Mouse (Mus musculus) thymus, postnatal 0 days (tissue): Measurements from ENCODE around the gene Tollip. TPM values are rescaled to one million over a fixed set of nuclear protein-coding genes. Genes with fewer than 3 reads are reported as not detected.
"Not testable (repeated sequence)": the region's sequence is repeated elsewhere in the genome, so short reads cannot be mapped to it uniquely, and the experiment has no call there.

Experiments
- DNase-seq: peaks from one replicate; pipeline ENCODE4 v3.0.0-alpha.2; 2015; ENCODE audit warnings: low spot score
- polyA plus RNA-seq: library from polyadenylated mRNA; unstranded; fragments of >200 nt; fragmentation: Nextera tagmentation; extraction: Ambion mirVana; gene quantifications from 2 replicates; pipeline ENCODE4 v1.2.1, GENCODE M21; 2015

Gene Tollip
- polyA plus RNA-seq, 1 experiment from 2014 or later, result 51.6 TPM

DNA sequence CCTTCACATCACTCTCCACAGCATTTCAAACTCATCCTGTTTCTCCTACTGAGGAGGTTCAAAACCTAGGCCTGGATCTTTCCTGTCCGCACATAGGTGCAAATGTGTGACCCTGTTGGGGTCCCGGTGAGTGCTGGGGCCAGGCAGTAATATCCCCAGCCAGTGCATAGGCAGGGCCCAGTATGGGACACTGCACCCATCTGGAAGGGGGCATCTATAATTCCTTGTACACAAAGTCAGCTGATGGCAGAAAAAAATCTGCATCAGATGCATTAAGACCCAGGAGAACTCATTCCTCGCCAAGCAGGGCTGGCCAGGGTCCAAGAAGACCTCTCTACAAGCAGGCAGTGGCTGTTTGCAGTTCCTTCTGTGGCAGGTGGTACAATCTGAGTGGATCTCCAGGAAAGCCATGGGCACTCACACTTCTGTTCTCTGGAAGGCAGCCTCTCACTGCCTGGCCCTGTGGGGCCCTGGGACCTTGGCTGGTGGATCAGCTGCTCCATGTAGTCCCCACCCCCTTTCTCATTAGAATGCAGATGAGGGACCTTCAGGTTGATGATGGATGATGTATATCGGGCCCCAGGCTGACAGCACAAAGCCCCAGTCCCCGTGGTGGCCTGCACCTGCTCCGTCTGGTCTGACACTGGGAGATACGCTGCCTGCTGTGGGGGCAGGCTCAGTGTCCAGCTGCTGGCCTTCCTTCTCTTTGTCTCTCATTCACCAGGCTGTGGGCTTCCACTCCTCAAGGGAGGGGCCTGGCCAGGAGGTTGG is 16.0 kb upstream of the Tollip start:
- no peak for DNase-seq

- DNase-seq, result no peak
Measured at GRCm38 (mm10) chr7:141928642-141929041, 10.3 kb upstream of the Tollip start.

DNA sequence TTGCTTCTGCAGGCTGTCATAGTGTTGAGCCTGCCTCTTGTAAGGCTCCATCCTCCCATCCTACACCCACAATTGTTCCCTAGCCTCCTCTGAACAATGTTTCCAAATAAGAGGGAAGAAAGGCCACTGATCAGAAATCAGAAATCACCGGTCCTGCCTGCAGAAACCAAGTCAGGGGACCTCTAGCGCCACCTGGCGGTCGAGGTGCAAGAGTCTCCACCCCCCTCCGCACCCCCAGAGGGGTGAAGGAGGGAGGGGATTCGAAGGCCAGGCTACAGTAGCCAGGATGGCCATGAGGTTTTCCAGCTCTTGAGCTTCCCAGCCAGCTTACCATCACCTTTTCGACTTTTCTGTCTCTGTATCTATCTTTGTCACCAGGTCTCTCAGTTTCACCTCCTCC is 6.6 kb upstream of the Tollip start:
- DNase-seq, result peak; percentile 57

- DNase-seq, result not testable (repeated sequence)
Measured at GRCm38 (mm10) chr7:141924121-141924520, 5.8 kb upstream of the Tollip start.

GRCm38 (mm10) chr7:141911305-141911704 is 7.0 kb downstream of the Tollip start:
- no peak for DNase-seq

- DNase-seq, result no peak
Measured at GRCm38 (mm10) chr7:141908591-141908990, 9.7 kb downstream of the Tollip start.

DNA sequence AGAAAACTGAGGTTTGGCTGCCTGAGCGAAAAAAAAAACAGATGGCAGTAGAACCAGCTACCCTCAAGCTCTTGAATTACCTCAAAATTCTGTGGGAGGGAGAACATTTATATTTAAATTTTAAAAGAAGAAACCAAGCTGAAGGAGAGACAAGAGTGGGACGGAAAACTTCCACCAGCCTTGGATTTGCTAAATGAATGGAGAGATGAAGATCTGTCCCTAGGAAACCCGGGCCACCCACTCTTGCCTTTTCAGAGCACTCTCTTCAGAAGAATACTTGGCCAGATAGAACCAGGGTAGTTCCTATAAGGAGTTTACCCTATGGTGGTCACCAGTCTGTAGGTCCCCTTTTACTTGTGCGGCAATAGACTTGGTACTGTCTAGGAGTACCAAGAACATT is 15.5 kb downstream of the Tollip start:
- DNase-seq, result no peak

- DNase-seq, result peak; percentile 100
Measured at GRCm38 (mm10) chr7:141902269-141902729, 16.0 kb downstream of the Tollip start.

- no peak for DNase-seq
Measured at GRCm38 (mm10) chr7:141901825-141902224, 16.5 kb downstream of the Tollip start.

- no peak for DNase-seq
Measured at GRCm38 (mm10) chr7:141892151-141892550, 26.2 kb downstream of the Tollip start.

DNA sequence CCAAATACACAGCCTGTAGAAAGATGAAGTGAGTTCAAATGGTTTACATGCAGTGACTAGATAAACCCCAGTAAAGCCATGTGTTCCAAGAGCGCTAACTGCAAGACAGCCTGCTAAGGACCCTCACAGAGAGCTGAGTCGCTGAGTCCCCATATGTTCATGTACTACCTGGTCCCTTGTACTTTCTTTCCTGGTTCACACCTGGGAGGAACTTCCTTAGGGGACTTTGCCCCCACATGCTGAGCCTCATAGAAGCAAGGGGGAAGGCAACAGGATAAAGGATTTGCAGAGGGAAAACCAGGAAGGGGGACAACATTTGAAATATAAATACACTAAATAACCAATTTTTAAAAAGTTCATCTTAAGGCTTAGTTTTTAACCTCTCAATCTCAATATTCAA is 39.5 kb downstream of the Tollip start:
- DNase-seq, result no peak

DNA sequence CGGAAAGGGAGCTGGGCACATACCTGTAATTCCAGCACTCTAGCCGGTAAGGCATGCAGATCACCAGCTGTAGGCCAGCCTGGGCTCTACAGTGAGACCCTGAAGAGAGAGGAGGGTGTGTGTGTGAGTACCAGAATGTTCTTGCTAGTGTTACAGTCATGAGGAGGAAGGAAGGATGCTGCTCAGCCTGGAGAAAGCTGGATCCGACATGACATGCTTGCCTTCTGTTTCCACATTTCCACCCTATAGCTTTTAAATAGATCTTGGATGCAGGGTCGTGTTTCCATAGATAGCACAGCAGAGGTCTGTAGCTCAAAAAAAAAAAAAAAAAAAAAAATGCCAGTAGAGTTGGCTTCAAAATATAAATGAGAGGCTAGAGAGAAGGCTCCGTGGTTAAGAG is 43.4 kb downstream of the Tollip start:
- no peak for DNase-seq

GRCm38 (mm10) chr7:141870553-141870952 is 47.8 kb downstream of the Tollip start:
- no peak for DNase-seq

GRCm38 (mm10) chr7:141869644-141870043 is 48.7 kb downstream of the Tollip start:
- no peak for DNase-seq

DNA sequence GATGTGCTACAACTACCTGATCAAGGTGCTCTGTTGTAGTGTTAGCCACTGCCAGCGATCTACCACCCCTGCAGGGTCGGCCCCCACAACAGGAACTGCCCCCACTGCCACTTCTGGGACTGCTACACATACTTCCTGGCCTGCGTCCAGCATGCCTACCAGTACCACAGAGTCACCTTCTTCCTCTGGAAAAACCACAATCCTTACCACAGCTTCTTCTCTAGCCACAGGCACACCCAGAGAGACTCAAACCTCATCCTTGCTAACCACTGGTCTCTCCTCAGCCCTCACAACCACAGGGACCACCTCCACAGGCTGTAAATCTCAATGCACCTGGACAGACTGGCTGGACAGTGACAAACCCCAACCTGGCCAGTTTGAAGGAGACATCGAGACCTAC is 57.3 kb downstream of the Tollip start:
- no peak for DNase-seq

DNA sequence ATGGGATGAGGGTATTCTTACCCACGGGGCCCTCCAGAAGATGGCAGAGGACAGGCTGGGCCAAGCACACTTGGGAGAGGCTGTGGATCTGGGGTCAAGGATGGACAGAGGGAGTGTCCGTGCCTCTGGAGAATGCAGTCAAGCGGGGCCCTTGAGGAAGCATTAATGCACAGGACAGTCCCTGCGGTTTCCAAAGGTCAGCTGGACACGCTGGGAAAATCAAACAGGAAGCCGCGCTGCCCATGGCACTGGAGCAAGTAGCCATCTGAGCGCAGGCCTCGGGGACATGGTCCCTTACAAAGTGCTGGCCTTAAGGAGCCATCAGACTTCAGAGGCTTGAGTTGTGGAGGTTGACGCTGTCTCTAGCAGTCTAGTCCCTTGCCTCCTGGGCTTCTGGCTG is 78.0 kb downstream of the Tollip start:
- no peak for DNase-seq

DNA sequence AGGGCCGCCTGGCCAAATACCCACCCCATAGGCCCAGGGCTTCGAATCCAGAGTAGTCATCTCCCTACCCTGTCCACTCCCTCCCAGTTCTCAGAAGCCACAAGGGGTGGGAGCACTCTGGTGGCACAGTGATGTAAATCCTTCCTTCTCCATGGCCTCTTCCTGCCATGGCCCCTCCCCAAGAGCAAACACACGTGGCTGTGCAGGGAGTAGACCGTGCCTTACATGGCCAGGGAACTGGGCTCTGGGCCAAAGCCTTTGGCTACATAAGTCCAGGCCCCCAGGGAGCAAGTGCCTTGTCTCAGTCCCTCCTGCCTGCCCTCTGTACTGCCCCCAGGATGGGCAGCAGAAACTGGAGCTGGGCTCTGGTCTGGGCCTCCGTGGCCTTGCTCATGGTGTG is 79.5 kb downstream of the Tollip start, which contains the start of gene Muc5b:
Gene Muc5b, plus strand, starts transcription at position 292 of the 400 bp plus-strand sequence.
- no peak for DNase-seq

GRCm38 (mm10) chr7:141836423-141836822 is 81.9 kb downstream of the Tollip start:
- DNase-seq, result no peak

DNA sequence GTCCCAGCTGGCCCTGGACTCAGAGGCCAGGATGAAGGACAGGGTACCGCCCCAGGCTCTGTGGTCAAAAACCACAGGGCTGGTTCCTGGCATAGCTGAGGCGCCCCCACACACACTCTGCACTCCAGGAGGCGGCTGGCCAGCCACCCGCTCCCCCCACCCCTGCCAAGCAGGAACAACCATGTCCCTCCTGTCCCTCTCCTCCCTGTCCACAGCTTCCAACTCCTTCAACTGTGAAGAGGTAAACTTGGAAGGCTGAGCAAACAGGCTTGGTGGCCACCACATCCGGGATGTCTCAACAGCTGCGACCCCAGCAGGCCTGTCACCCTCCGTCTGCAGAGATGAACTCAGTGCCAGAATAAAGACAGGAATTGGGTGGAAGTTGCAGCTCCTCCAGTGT is 82.4 kb downstream of the Tollip start:
- DNase-seq, result peak; percentile 16
